Mouse (Mus musculus): ENCODE results near the gene Hbs1l. TPM values are rescaled to one million over a fixed set of nuclear protein-coding genes. Genes with fewer than 3 reads are reported as not detected.

Hbs1l gene
- polyA plus RNA-seq, 1 experiment: 11.9 TPM

- Histone ChIP-seq H3K4me1 (no peaks in the 10 kb centered on the region), H3K4me3 (replicated peaks) (no peak overlapping the region), H3K36me3 (replicated peaks; ENCODE audit: low read length) (no peaks in the 10 kb centered on the region), H3K9me3 (peaks cover 14% of the 10 kb centered on the region), H3K27me3 (replicated peaks) (peaks cover 8% of the 10 kb centered on the region)
- TF ChIP-seq FLI1 (IDR thresholded peaks at IDR 0.05; ENCODE audit: low read length) (no peak), GATA1 (IDR thresholded peaks at IDR 0.05; ENCODE audit: borderline replicate concordance, low read length) (no peak)
Measured at GRCm38 (mm10) chr10:21410711-21411110, 114.9 kb downstream of the Hbs1l start.

GRCm38 (mm10) chr10:21411621-21412205, 115.9 kb downstream of the Hbs1l start:
- TF ChIP-seq GATA1 (IDR thresholded peaks at IDR 0.05; ENCODE audit: borderline replicate concordance, low read length) (no peak), FLI1 (IDR thresholded peaks at IDR 0.05; ENCODE audit: low read length) (no peak)
- peaks cover 7% of the 10 kb centered on the region for H3K9me3 ChIP-seq
- peaks cover 6% of the 10 kb centered on the region for H3K27me3 ChIP-seq (replicated peaks)
- H3K4me1 ChIP-seq: no peaks in the 10 kb centered on the region
- H3K4me3 ChIP-seq (replicated peaks): no peak overlapping the region
- no peaks in the 10 kb centered on the region for H3K36me3 ChIP-seq (replicated peaks; ENCODE audit: low read length)

GRCm38 (mm10) chr10:21415031-21415430, 119.3 kb downstream of the Hbs1l start:
- Histone ChIP-seq H3K36me3 (replicated peaks; ENCODE audit: low read length) (no peaks in the 10 kb centered on the region), H3K27me3 (replicated peaks) (peaks cover 7% of the 10 kb centered on the region), H3K4me3 (replicated peaks) (no peak overlapping the region), H3K9me3 (peaks cover 6% of the 10 kb centered on the region), H3K4me1 (no peaks in the 10 kb centered on the region)
- TF ChIP-seq GATA1 (IDR thresholded peaks at IDR 0.05; ENCODE audit: borderline replicate concordance, low read length) (no peak), FLI1 (IDR thresholded peaks at IDR 0.05; ENCODE audit: low read length) (no peak)

DNA sequence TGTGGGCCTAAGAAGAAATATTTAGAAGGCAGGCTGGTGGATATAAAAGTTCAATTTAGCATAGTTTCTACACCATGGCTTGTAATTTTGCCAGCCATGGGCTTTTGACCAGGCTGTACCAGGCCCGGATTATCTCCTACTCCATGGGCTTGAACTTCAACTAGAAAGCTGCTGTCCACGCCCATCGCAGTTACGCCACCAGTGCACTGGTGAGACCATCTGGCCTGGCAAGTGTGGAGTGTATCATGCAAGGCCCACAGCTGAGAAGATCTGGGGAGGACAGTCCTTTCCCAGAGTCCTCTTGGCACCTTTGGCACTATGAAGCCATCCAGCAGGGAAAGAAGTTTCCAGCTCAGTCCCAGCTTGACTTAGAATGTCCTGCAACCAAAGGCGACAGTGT, 120.4 kb downstream of the Hbs1l start:
- TF ChIP-seq FLI1 (IDR thresholded peaks at IDR 0.05; ENCODE audit: low read length) (no peak), GATA1 (IDR thresholded peaks at IDR 0.05; ENCODE audit: borderline replicate concordance, low read length) (no peak)
- Histone ChIP-seq H3K9me3 (peaks cover 6% of the 10 kb centered on the region), H3K36me3 (replicated peaks; ENCODE audit: low read length) (no peaks in the 10 kb centered on the region), H3K4me3 (replicated peaks) (no peak overlapping the region), H3K4me1 (peaks cover 9% of the 10 kb centered on the region), H3K27me3 (replicated peaks) (peaks cover 6% of the 10 kb centered on the region)

Other genes with a start within 250 kb of the Hbs1l start
- 2.0 TPM in 1 of 2 replicates, not detected in the other for gene Myb, start 135.0 kb upstream of the Hbs1l start, polyA plus RNA-seq (2012; ENCODE audit: insufficient read depth, low replicate concordance)
- not detected in 2 replicates for gene Aldh8a1, start 81.3 kb downstream of the Hbs1l start, polyA plus RNA-seq (2012; ENCODE audit: insufficient read depth, low replicate concordance)

Measured in megakaryocyte, embryonic 14.5 days (primary cell).